Mouse (Mus musculus): ENCODE measurements around the gene 4933405L10Rik. TPM values are rescaled to one million over a fixed set of nuclear protein-coding genes. Genes with fewer than 3 reads are reported as not detected.

The 4933405L10Rik gene
- polyA plus RNA-seq, 1 experiment from 2014 or later = 0.23 TPM

Other genes with a start within 250 kb of the 4933405L10Rik start
- gene Tppp3, start 236.1 kb upstream of the 4933405L10Rik start, polyA plus RNA-seq (2016; fragmentation: Nextera tagmentation; extraction: Ambion mirVana) = 1.2 and 1.4 TPM in 2 replicates
- 4.0 and 4.6 TPM in 2 replicates for gene Zdhhc1, start 210.8 kb upstream of the 4933405L10Rik start, polyA plus RNA-seq (2016; fragmentation: Nextera tagmentation; extraction: Ambion mirVana)
- gene Hsd11b2, start 188.9 kb upstream of the 4933405L10Rik start, polyA plus RNA-seq (2016; fragmentation: Nextera tagmentation; extraction: Ambion mirVana) = 6.0 and 6.7 TPM in 2 replicates
- gene Atp6v0d1, start 141.6 kb upstream of the 4933405L10Rik start, polyA plus RNA-seq (2016; fragmentation: Nextera tagmentation; extraction: Ambion mirVana) = 47.2 and 51.0 TPM in 2 replicates
- 14.1 and 14.5 TPM in 2 replicates for gene Ripor1, start 102.4 kb upstream of the 4933405L10Rik start, polyA plus RNA-seq (2016; fragmentation: Nextera tagmentation; extraction: Ambion mirVana)
- gene Ctcf, start 71.1 kb upstream of the 4933405L10Rik start, polyA plus RNA-seq (2016; fragmentation: Nextera tagmentation; extraction: Ambion mirVana) = 89.0 and 93.5 TPM in 2 replicates
- gene Agrp, start 70.3 kb upstream of the 4933405L10Rik start, polyA plus RNA-seq (2016; fragmentation: Nextera tagmentation; extraction: Ambion mirVana) = 0.22 TPM in 1 of 2 replicates, not detected in the other
- gene Carmil2, start 21.4 kb upstream of the 4933405L10Rik start, polyA plus RNA-seq (2016; fragmentation: Nextera tagmentation; extraction: Ambion mirVana) = 0.86 TPM in 2 replicates
- gene Acd, start 6.6 kb upstream of the 4933405L10Rik start, polyA plus RNA-seq (2016; fragmentation: Nextera tagmentation; extraction: Ambion mirVana) = 32.3 and 34.1 TPM in 2 replicates
- gene Pard6a, start 6.5 kb upstream of the 4933405L10Rik start, polyA plus RNA-seq (2016; fragmentation: Nextera tagmentation; extraction: Ambion mirVana) = 9.2 and 10.8 TPM in 2 replicates
- gene Enkd1, start 555 bp downstream of the 4933405L10Rik start, polyA plus RNA-seq (2016; fragmentation: Nextera tagmentation; extraction: Ambion mirVana) = 11.2 and 12.4 TPM in 2 replicates
- 4.5 and 5.1 TPM in 2 replicates for gene Gfod2, start 51.0 kb downstream of the 4933405L10Rik start, polyA plus RNA-seq (2016; fragmentation: Nextera tagmentation; extraction: Ambion mirVana)
- 37.7 and 37.8 TPM in 2 replicates for gene Ranbp10, start 119.7 kb downstream of the 4933405L10Rik start, polyA plus RNA-seq (2016; fragmentation: Nextera tagmentation; extraction: Ambion mirVana)
- gene Tsnaxip1, start 120.1 kb downstream of the 4933405L10Rik start, polyA plus RNA-seq (2016; fragmentation: Nextera tagmentation; extraction: Ambion mirVana) = 0.12 and 0.19 TPM in 2 replicates
- gene Cenpt, start 145.6 kb downstream of the 4933405L10Rik start, polyA plus RNA-seq (2016; fragmentation: Nextera tagmentation; extraction: Ambion mirVana) = 29.0 and 29.2 TPM in 2 replicates
- 53.0 and 53.2 TPM in 2 replicates for gene Thap11, start 147.5 kb downstream of the 4933405L10Rik start, polyA plus RNA-seq (2016; fragmentation: Nextera tagmentation; extraction: Ambion mirVana)
- gene Nutf2, start 152.9 kb downstream of the 4933405L10Rik start, polyA plus RNA-seq (2016; fragmentation: Nextera tagmentation; extraction: Ambion mirVana) = 180 and 183 TPM in 2 replicates
- gene Edc4, start 173.2 kb downstream of the 4933405L10Rik start, polyA plus RNA-seq (2016; fragmentation: Nextera tagmentation; extraction: Ambion mirVana) = 30.1 and 30.9 TPM in 2 replicates
- gene Nrn1l, start 185.9 kb downstream of the 4933405L10Rik start, polyA plus RNA-seq (2016; fragmentation: Nextera tagmentation; extraction: Ambion mirVana) = 0.29 TPM in 1 of 2 replicates, not detected in the other
- gene Pskh1, start 192.8 kb downstream of the 4933405L10Rik start, polyA plus RNA-seq (2016; fragmentation: Nextera tagmentation; extraction: Ambion mirVana) = 13.1 and 14.3 TPM in 2 replicates
- gene Ctrl, start 226.2 kb downstream of the 4933405L10Rik start, polyA plus RNA-seq (2016; fragmentation: Nextera tagmentation; extraction: Ambion mirVana) = 0.94 and 1.0 TPM in 2 replicates
- gene Psmb10, start 230.8 kb downstream of the 4933405L10Rik start, polyA plus RNA-seq (2016; fragmentation: Nextera tagmentation; extraction: Ambion mirVana) = 77.2 and 84.6 TPM in 2 replicates
- gene Lcat, start 235.7 kb downstream of the 4933405L10Rik start, polyA plus RNA-seq (2016; fragmentation: Nextera tagmentation; extraction: Ambion mirVana) = 26.3 and 29.2 TPM in 2 replicates

All from liver, embryonic 12.5 days (tissue).